Mouse (Mus musculus) B cell, adult 62 days (primary cell): ENCODE measurements around the gene Trh. TPM values are rescaled to one million over a fixed set of nuclear protein-coding genes. Genes with fewer than 3 reads are reported as not detected.

Experiments
- total RNA-seq: library from RNA; stranded (reverse); gene quantifications from 4 replicates; pipeline ENCODE4 v1.2.4, GENCODE M21; 2023

Trh gene
- not detected in 4 replicates for total RNA-seq

DNA sequence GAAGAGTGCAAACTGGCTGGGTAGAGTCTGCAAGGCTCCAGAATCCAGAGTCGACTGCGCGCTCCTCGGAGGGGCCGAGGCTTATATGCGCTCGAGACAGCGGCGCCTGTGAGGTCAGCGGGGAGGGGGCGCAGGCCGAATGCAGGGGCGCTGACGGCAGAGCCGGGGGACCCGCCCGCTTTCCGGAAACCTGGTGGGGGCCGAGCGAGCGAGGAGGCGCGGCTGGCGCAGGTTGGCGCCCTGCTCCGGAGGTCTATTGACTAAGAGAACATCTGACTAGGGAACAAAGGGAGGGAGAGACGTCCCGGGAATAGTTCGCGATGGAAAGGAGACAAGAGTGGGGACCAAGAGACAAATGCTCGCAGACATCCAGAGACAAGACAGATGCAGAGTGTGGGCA lies at the start of gene Trh:
Gene Trh, minus strand, starts transcription at position 60 of the 400 bp plus-strand sequence.

DNA sequence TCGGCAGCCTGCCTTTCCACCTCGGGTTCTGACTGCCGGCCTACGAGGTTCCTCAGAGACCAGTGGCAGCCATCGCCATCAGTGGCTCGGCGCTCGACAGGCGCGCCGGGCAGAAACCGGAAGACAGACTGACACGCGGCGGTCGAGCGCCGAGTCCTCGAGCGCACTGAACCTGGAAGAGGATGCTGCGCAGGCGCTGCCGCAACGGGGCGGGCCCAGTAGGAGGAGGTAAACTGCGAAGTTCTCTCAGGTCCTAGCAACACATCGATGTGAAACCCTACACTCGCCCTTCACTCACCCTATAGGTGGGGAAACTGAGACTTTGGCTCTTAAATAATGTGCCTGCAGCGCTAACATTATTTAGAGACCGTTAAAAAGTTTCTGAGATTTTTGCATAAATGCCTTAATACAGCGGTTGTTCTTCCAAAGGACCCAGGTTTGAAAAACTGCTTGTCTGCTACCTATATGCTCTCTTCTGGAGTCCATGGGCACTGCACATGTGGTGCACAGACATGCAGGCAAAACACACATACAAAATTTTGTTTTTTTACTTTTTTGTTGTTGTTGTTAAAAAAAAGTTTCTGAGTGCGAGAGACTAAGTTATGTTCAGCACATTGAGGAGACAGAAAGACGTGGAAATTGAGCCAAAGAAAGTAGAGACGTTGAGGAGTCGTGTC lies 29.5 kb downstream of the Trh start, which contains the start of gene Rbsn:
Gene Rbsn, minus strand, starts transcription at position 153 of the 677 bp plus-strand sequence.

Other genes starting within 250 kb of the Trh start
- 77.0 to 88.0 TPM (median 82.3 TPM) in 4 replicates for gene Nr2c2, start 153.3 kb downstream of the Trh start, total RNA-seq
- 12.0 to 16.4 TPM (median 13.2 TPM) in 4 replicates for gene Mrps25, start 60.6 kb downstream of the Trh start, total RNA-seq
- 23.9 to 34.4 TPM (median 30.1 TPM) in 4 replicates for gene Rbsn, start 29.7 kb downstream of the Trh start, total RNA-seq